Mouse (Mus musculus): ENCODE data around the gene Hacd2.

Hacd2 gene

GRCm38 (mm10) chr16:35022242-35023137 is at the start of gene Hacd2:
Hacd2 (plus strand) TSS chr16:35022428.
- DNase-seq: peak; percentile 88

- no peak for DNase-seq
Observed at GRCm38 (mm10) chr16:34972471-34972870, 49.8 kb upstream of the Hacd2 start.

- no peak for DNase-seq
Observed at GRCm38 (mm10) chr16:34975544-34975943, 46.7 kb upstream of the Hacd2 start.

GRCm38 (mm10) chr16:34976630-34977029 is 45.6 kb upstream of the Hacd2 start:
- DNase-seq: no peak

- no peak for DNase-seq
Observed at GRCm38 (mm10) chr16:34978018-34978417, 44.2 kb upstream of the Hacd2 start.

GRCm38 (mm10) chr16:34981009-34981408 is 41.2 kb upstream of the Hacd2 start:
- no peak for DNase-seq

GRCm38 (mm10) chr16:34984203-34985030 is 37.8 kb upstream of the Hacd2 start:
- no peak for DNase-seq

- DNase-seq: no peak
Observed at GRCm38 (mm10) chr16:34985031-34985346, 37.2 kb upstream of the Hacd2 start.

- DNase-seq: no peak
Observed at GRCm38 (mm10) chr16:34986211-34986825, 35.9 kb upstream of the Hacd2 start.

GRCm38 (mm10) chr16:34991365-34991764 is 30.9 kb upstream of the Hacd2 start:
- DNase-seq: no peak

- no peak for DNase-seq
Observed at GRCm38 (mm10) chr16:34992854-34993253, 29.4 kb upstream of the Hacd2 start.

- DNase-seq: no peak
Observed at GRCm38 (mm10) chr16:34993694-34994330, 28.4 kb upstream of the Hacd2 start.

- no peak for DNase-seq
Observed at GRCm38 (mm10) chr16:34994641-34995141, 27.5 kb upstream of the Hacd2 start.

- DNase-seq: no peak
Observed at GRCm38 (mm10) chr16:34996133-34996532, 26.1 kb upstream of the Hacd2 start.

- DNase-seq: no peak
Observed at GRCm38 (mm10) chr16:34997052-34997451, 25.2 kb upstream of the Hacd2 start.

- DNase-seq: no peak
Observed at GRCm38 (mm10) chr16:34997576-34997975, 24.7 kb upstream of the Hacd2 start.

GRCm38 (mm10) chr16:34999016-34999415 is 23.2 kb upstream of the Hacd2 start:
- no peak for DNase-seq

- DNase-seq: no peak
Observed at GRCm38 (mm10) chr16:34999986-35000385, 22.2 kb upstream of the Hacd2 start.

GRCm38 (mm10) chr16:35000923-35001560 is 21.2 kb upstream of the Hacd2 start:
- no peak for DNase-seq

- no peak for DNase-seq
Observed at GRCm38 (mm10) chr16:35004356-35004755, 17.9 kb upstream of the Hacd2 start.

- no peak for DNase-seq
Observed at GRCm38 (mm10) chr16:35004756-35005155, 17.5 kb upstream of the Hacd2 start.

GRCm38 (mm10) chr16:35006251-35006650 is 16.0 kb upstream of the Hacd2 start:
- DNase-seq: no peak

All from thymus, adult 18-20 months (tissue).